Mouse (Mus musculus) forebrain, embryonic 13.5 days (tissue): ENCODE measurements around the gene Hcn4. TPM values are rescaled to one million over a fixed set of nuclear protein-coding genes. Genes with fewer than 3 reads are reported as not detected.

Source experiments
- ATAC-seq: fragments of 200-750 bp; cut with Nextera tagmentation; 2 replicates; pipeline ENCODE4 v1.8.0; 2017
- H3K27ac ChIP-seq: fragments of 300-500 bp; sonication (generic); 2 replicates; pipeline ENCODE4 v1.5.1; 2015; ENCODE audit warnings: inconsistent platforms, mild to moderate bottlenecking, moderate library complexity
- H3K27me3 ChIP-seq: fragments of 300-500 bp; sonication (generic); 2 replicates; pipeline ENCODE4 v1.6.1; 2015; ENCODE audit warnings: mild to moderate bottlenecking, inconsistent platforms
- H3K36me3 ChIP-seq: fragments of 300-500 bp; sonication (generic); 2 replicates; pipeline ENCODE4 v1.6.1; 2015; ENCODE audit warnings: mild to moderate bottlenecking, inconsistent platforms; ENCODE audit not compliant: poor library complexity, severe bottlenecking
- H3K4me1 ChIP-seq: fragments of 300-500 bp; sonication (generic); 2 replicates; pipeline ENCODE4 v1.6.1; 2015; ENCODE audit warnings: inconsistent platforms
- H3K4me2 ChIP-seq: fragments of 300-500 bp; sonication (generic); 2 replicates; pipeline ENCODE4 v1.6.1; 2015; ENCODE audit warnings: inconsistent platforms, mild to moderate bottlenecking, moderate library complexity
- H3K4me3 ChIP-seq: fragments of 300-500 bp; sonication (generic); 2 replicates; pipeline ENCODE4 v1.5.1; 2015; ENCODE audit warnings: mild to moderate bottlenecking, inconsistent platforms
- H3K9ac ChIP-seq: fragments of 300-500 bp; sonication (generic); 2 replicates; pipeline ENCODE4 v1.6.1; 2015; ENCODE audit warnings: mild to moderate bottlenecking, inconsistent platforms
- H3K9me3 ChIP-seq: fragments of 300-500 bp; sonication (generic); replicated peaks from 2 replicates; pipeline ENCODE4 v1.6.1; 2016; ENCODE audit warnings: inconsistent platforms
- WGBS: fragments of 180-500 bp; shearing (Covaris S2); methylation state at CpG from one replicate; pipeline ENCODE4 v1.1.7; 2015; 5-methylcytosine and 5-hydroxymethylcytosine counted together
- polyA plus RNA-seq: library from polyadenylated mRNA; unstranded; fragments of >200 nt; fragmentation: Nextera tagmentation; extraction: Ambion mirVana; gene quantifications from 2 replicates; pipeline ENCODE4 v1.2.1, GENCODE M21; 2015

The Hcn4 gene
- polyA plus RNA-seq, 1 experiment from 2014 or later: 1.4 TPM

- H3K4me1 ChIP-seq: no peaks in the 10 kb centered on the region
- H3K4me3 ChIP-seq: no peak overlapping the region
- H3K27ac ChIP-seq: no peak overlapping the region
- H3K9ac ChIP-seq: no peak overlapping the region
- no peak for ATAC-seq
- H3K9me3 ChIP-seq: no peaks in the 10 kb centered on the region
- peaks cover 57% of the 10 kb centered on the region for H3K36me3 ChIP-seq
- WGBS: 97% methylated on average over 6 of the region's 6 CpGs
- H3K4me2 ChIP-seq: no peak overlapping the region
- no peaks in the 10 kb centered on the region for H3K27me3 ChIP-seq
Observed at GRCm38 (mm10) chr9:58891840-58892640, 68.8 kb downstream of the Hcn4 start.

GRCm38 (mm10) chr9:58899602-58900001 lies 76.4 kb downstream of the Hcn4 start:
- no peak overlapping the region for H3K27ac ChIP-seq
- H3K27me3 ChIP-seq: no peaks in the 10 kb centered on the region
- no peaks in the 10 kb centered on the region for H3K4me1 ChIP-seq
- no peak overlapping the region for H3K4me3 ChIP-seq
- H3K4me2 ChIP-seq: no peak overlapping the region
- H3K9me3 ChIP-seq: no peaks in the 10 kb centered on the region
- peaks cover 25% of the 10 kb centered on the region for H3K36me3 ChIP-seq
- no peak overlapping the region for H3K9ac ChIP-seq
- ATAC-seq: no peak

DNA sequence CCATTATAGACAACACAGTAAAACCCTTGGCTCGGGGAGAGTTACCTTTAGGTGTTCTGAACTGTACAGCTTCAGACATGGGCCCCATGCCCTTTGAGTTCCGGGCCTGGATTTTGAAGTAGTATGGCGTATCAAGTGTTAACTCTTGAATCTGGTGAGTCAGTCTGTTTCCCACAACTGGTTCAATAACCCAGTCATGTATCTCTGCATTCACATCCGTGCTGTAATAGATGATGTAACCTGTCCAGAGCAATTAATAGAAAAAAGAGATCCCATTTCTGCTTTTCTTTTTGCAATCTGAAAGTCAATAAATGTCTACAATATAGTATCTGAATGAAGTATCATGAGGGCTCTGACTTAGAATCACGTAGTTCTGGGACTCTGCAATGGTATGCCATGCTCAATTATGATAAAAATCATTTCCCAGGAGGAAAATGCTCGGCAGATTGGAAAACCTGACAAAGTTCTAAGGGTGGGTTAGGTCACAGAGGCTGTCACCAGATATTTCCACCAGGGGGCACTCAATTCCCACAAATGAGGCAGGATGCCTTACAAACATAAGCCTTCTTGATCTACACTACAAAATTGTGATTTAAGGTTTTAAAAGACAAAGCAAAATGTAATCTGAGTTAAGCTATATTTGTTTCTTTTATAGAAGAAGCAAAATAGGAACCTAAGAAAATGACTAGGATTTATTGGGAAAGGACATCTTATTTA lies 79.8 kb downstream of the Hcn4 start:
- H3K9me3 ChIP-seq: no peaks in the 10 kb centered on the region
- no peaks in the 10 kb centered on the region for H3K27me3 ChIP-seq
- H3K4me3 ChIP-seq: no peak overlapping the region
- WGBS: 64% methylated on average over 6 of the region's 6 CpGs
- H3K36me3 ChIP-seq: peaks cover 33% of the 10 kb centered on the region
- ATAC-seq: 0 out of 2 replicates have a peak, but pooled peaks have one; percentile 13
- no peak overlapping the region for H3K9ac ChIP-seq
- H3K4me1 ChIP-seq: no peaks in the 10 kb centered on the region
- no peak overlapping the region for H3K27ac ChIP-seq
- no peak overlapping the region for H3K4me2 ChIP-seq

Other genes with a start within 250 kb of the Hcn4 start
- gene Nptn, start 241.2 kb upstream of the Hcn4 start, polyA plus RNA-seq: 79.8 and 98.9 TPM in 2 replicates
- gene Rec114, start 79.4 kb upstream of the Hcn4 start, polyA plus RNA-seq: 1.5 and 1.6 TPM in 2 replicates
- gene Neo1, start 213.0 kb downstream of the Hcn4 start, polyA plus RNA-seq: 33.7 and 35.6 TPM in 2 replicates